Mouse (Mus musculus) heart, embryonic 16.5 days (tissue): ENCODE measurements around the gene Ddx41. TPM values are rescaled to one million over a fixed set of nuclear protein-coding genes. Genes with fewer than 3 reads are reported as not detected.

Experiments used
- microRNA-seq: library from miRNA; unstranded; fragments of <30 nt; microRNA quantifications from one replicate; pipeline ENCODE4, GENCODE M21; 2017
- polyA plus RNA-seq: library from polyadenylated mRNA; unstranded; fragments of >200 nt; fragmentation: Nextera tagmentation; extraction: Ambion mirVana; gene quantifications from 2 replicates; pipeline ENCODE4 v1.2.1, GENCODE M21; 2015

The Ddx41 gene
- polyA plus RNA-seq, 1 experiment from 2014 or later = 32.1 TPM

Small RNA genes lying within 50 kb of the gene (microRNA-seq; reads per million reads assigned to microRNA genes)
- 4.7 reads per million, percentile 18 among the genes with 10 or more reads in this experiment for gene Mir6945

Other genes starting within 250 kb of the Ddx41 start
- 339 and 346 TPM in 2 replicates for gene Prelid1, start 216.2 kb downstream of the Ddx41 start, polyA plus RNA-seq
- gene Rab24, start 214.7 kb downstream of the Ddx41 start, polyA plus RNA-seq = 67.4 and 74.8 TPM in 2 replicates
- 29.2 and 29.4 TPM in 2 replicates for gene Mxd3, start 206.8 kb downstream of the Ddx41 start, polyA plus RNA-seq
- gene Lman2, start 173.9 kb downstream of the Ddx41 start, polyA plus RNA-seq = 84.2 and 84.5 TPM in 2 replicates
- gene Rgs14, start 166.9 kb downstream of the Ddx41 start, polyA plus RNA-seq = 1.4 and 2.4 TPM in 2 replicates
- not detected in 2 replicates for gene Slc34a1, start 138.5 kb downstream of the Ddx41 start, polyA plus RNA-seq
- gene Pfn3, start 121.4 kb downstream of the Ddx41 start, polyA plus RNA-seq = not detected in 2 replicates
- gene F12, start 109.9 kb downstream of the Ddx41 start, polyA plus RNA-seq = 0.25 TPM in 1 of 2 replicates, not detected in the other
- gene Grk6, start 91.6 kb downstream of the Ddx41 start, polyA plus RNA-seq = 11.4 and 19.4 TPM in 2 replicates
- 0.25 and 0.28 TPM in 2 replicates for gene Prr7, start 72.4 kb downstream of the Ddx41 start, polyA plus RNA-seq
- gene Dbn1, start 48.5 kb downstream of the Ddx41 start, polyA plus RNA-seq = 59.4 and 62.5 TPM in 2 replicates
- 229 and 248 TPM in 2 replicates for gene Pdlim7, start 23.0 kb downstream of the Ddx41 start, polyA plus RNA-seq
- 1.9 and 2.2 TPM in 2 replicates for gene Dok3, start 7.4 kb downstream of the Ddx41 start, polyA plus RNA-seq
- gene Fam193b, start 34.5 kb upstream of the Ddx41 start, polyA plus RNA-seq = 22.6 and 23.9 TPM in 2 replicates
- gene Tmed9, start 37.1 kb upstream of the Ddx41 start, polyA plus RNA-seq = 99.9 and 110 TPM in 2 replicates
- 18.1 and 18.9 TPM in 2 replicates for gene B4galt7, start 63.2 kb upstream of the Ddx41 start, polyA plus RNA-seq
- 35.6 and 39.9 TPM in 2 replicates for gene Caml, start 86.3 kb upstream of the Ddx41 start, polyA plus RNA-seq
- gene Ddx46, start 98.4 kb upstream of the Ddx41 start, polyA plus RNA-seq = 20.5 and 21.4 TPM in 2 replicates
- 49.3 and 51.4 TPM in 2 replicates for gene B230219D22Rik, start 156.5 kb upstream of the Ddx41 start, polyA plus RNA-seq
- gene Txndc15, start 178.0 kb upstream of the Ddx41 start, polyA plus RNA-seq = 65.6 and 73.4 TPM in 2 replicates
- gene Pcbd2, start 190.7 kb upstream of the Ddx41 start, polyA plus RNA-seq = 49.9 and 66.0 TPM in 2 replicates
- gene Catsper3, start 247.9 kb upstream of the Ddx41 start, polyA plus RNA-seq = 0.11 TPM in 1 of 2 replicates, not detected in the other